Mouse (Mus musculus): Measurements from ENCODE around the gene Amdhd1. TPM values are rescaled to one million over a fixed set of nuclear protein-coding genes. Genes with fewer than 3 reads are reported as not detected.
A peak's percentile ranks its signal among the peaks of the same experiment; 100 is the strongest.

The Amdhd1 gene
- polyA plus RNA-seq, 1 experiment from 2014 or later = 0.36 TPM

DNA sequence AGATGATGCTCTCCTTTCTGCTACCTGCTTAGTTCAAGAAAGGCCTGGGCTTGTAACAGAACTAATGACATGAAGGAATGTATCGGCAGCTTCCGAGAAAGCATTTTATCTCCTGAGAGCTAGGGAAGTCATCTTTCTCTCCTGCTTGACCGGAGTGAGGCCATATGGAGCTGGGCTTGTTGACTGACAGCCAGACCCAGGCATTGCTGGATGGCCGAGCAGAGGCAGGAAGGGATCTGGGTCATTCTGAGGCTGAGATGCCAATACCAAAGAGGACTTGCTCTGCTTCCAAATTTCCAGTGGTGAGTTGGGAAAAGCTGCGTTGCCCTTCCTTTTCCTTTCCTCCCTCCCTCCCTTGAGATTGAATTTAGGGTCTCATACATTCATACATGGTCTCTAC lies 20.1 kb downstream of the Amdhd1 start:
- H3K27me3 ChIP-seq (ENCODE audit: low read depth, poor library complexity, severe bottlenecking) = no peaks in the 10 kb centered on the region
- WGBS = 87% methylated on average over 5 of the region's 5 CpGs

DNA sequence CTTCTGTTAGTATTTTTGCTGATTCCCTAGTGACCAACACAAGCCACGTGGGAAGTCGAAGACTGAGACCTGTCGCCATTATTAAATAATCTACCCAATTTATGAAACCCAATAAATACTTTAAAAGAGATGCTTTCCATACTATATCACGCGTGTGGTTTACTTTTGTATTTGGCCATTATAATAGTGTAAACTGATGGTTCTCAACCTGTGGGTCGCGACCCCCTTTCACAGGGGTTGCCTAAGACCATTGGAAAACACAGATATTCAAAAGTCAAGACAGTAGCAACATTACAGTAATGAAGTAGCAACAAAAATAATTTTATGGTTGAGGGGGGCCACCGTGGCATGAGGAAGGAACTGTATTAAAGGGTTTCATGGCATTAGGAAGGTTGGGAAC lies 20.7 kb downstream of the Amdhd1 start:
- Histone ChIP-seq H3K4me3 (no peak overlapping the region), H3K9me3 (replicated peaks) (no peaks in the 10 kb centered on the region), H3K36me3 (no peaks in the 10 kb centered on the region), H3K27ac (no peak overlapping the region), H3K27me3 (ENCODE audit: low read depth, poor library complexity, severe bottlenecking) (no peaks in the 10 kb centered on the region), H3K4me1 (no peaks in the 10 kb centered on the region)
- WGBS = 92% methylated on average over 8 of the region's 8 CpGs
- no peak for DNase-seq (ENCODE audit: low spot score)

More for the DNA sequence above, 20.1 kb downstream of the Amdhd1 start:
- H3K9me3 ChIP-seq (replicated peaks) = no peaks in the 10 kb centered on the region
- no peak for DNase-seq (ENCODE audit: low spot score)
- H3K4me3 ChIP-seq = no peak overlapping the region
- H3K27ac ChIP-seq = no peak overlapping the region
- no peaks in the 10 kb centered on the region for H3K36me3 ChIP-seq
- H3K4me1 ChIP-seq = no peaks in the 10 kb centered on the region

DNA sequence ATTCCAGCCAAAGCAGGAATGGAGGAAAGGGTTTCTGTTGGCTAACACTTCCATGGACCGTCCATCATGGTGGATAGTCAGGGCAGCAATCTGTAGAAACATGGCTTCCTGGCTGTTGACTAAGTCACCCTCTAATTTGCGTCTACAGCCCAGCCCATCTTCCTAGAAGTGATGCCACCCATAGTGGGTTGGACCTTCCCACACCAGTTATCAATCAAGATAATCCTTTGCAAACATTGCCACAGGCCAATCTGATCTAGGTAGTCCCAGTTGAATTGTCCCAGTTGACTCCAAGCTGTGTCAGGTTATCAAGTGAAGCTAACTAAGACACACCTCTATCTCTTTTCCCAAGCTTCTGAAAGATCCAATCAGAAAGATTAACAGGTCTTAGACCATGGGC lies 21.2 kb downstream of the Amdhd1 start:
- H3K27me3 ChIP-seq (ENCODE audit: low read depth, poor library complexity, severe bottlenecking) = no peaks in the 10 kb centered on the region
- no peak for DNase-seq (ENCODE audit: low spot score)
- 90% methylated on average over 2 of the region's 2 CpGs for WGBS
- H3K36me3 ChIP-seq = no peaks in the 10 kb centered on the region
- H3K4me3 ChIP-seq = no peak overlapping the region
- no peak overlapping the region for H3K27ac ChIP-seq
- no peaks in the 10 kb centered on the region for H3K4me1 ChIP-seq
- H3K9me3 ChIP-seq (replicated peaks) = no peaks in the 10 kb centered on the region

DNA sequence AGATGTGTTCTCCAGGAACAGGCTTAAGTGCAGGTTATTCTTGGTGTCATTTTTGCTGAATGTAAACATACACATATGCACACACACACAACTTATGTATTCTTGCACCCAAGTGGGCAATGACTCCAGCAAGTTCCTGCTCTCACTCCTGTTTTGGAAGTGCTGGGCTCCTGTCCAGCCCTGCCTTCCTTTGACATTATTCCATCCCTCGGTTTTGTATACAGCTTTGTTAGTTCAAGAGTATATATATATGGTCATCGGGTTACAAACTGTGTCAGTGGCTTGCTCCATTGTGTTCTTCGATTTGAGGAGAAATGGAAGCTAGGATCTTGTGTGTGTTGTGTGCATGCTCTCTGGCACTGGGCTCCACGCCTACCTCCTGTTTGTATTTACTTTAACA lies 21.6 kb downstream of the Amdhd1 start:
- 90% methylated on average over 4 of the region's 4 CpGs for WGBS
- Histone ChIP-seq H3K4me3 (no peak overlapping the region), H3K36me3 (no peaks in the 10 kb centered on the region), H3K27ac (no peak overlapping the region), H3K27me3 (ENCODE audit: low read depth, poor library complexity, severe bottlenecking) (no peaks in the 10 kb centered on the region), H3K9me3 (replicated peaks) (no peaks in the 10 kb centered on the region), H3K4me1 (no peaks in the 10 kb centered on the region)
- DNase-seq (ENCODE audit: low spot score) = no peak

DNA sequence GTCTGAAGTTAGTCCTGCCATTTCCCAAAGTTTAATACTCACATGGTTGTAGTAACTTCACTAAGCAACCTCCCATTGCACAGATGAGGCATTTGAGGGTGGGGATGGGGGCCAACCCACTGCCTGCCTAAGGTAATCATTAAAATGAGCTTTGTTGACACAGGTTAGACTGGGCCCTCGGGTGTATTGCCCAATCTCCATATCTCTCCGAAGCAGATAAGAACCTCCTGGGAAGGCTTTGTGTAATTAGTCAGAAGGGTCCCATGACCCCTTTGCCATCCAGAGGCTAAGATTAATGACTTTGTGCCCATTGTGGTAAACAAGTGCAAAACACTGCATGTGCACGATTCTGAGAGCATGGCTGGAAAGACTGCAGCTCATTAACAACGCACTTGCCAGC lies 22.1 kb downstream of the Amdhd1 start:
- Histone ChIP-seq H3K27me3 (ENCODE audit: low read depth, poor library complexity, severe bottlenecking) (no peaks in the 10 kb centered on the region), H3K4me1 (no peaks in the 10 kb centered on the region), H3K36me3 (no peaks in the 10 kb centered on the region), H3K9me3 (replicated peaks) (no peaks in the 10 kb centered on the region), H3K27ac (no peak overlapping the region), H3K4me3 (no peak overlapping the region)
- WGBS = 61% methylated on average over 4 of the region's 4 CpGs
- DNase-seq (ENCODE audit: low spot score) = no peak

DNA sequence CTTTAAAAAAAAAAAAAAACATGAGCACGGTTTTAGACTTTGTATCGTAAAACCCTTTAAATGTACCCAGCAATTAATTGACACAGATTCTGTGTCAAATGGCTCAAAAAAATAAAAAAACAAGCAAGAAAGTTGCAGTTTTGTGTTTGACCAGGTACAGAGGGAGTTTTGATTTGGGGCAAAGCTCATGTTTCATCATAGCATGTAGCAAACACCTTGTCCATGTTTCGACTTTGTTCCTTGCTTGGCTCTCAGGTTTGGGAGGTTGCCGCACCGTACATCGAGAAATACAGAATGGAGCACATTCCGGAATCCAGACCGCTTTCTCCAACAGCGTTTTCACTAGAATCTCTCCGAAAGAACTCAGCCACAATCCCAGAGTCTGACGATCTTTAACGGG lies 23.9 kb downstream of the Amdhd1 start:
- no peaks in the 10 kb centered on the region for H3K9me3 ChIP-seq (replicated peaks)
- 86% methylated on average over 12 of the region's 12 CpGs for WGBS

DNA sequence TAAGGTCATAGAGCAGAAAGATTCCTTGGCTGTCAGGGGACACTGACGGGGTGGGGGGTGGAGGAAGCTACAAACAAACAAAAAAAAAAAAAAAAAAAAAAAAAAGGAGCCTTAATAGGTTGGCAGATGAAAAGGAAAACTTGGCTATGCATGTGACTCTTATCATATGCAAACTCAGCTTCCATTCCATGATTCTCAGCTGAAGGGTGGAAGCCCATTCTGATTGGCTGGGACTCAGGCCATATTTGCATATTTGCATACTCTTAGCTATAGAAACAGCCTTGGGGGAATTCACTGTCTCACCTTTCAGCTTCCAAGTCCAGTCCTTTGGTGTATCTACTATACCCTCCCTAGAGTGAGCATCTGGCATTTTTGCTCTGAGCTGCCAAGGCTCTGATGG lies 24.4 kb downstream of the Amdhd1 start:
- Histone ChIP-seq H3K9me3 (replicated peaks) (no peaks in the 10 kb centered on the region), H3K27ac (no peak overlapping the region), H3K36me3 (no peaks in the 10 kb centered on the region), H3K4me3 (no peak overlapping the region), H3K27me3 (ENCODE audit: low read depth, poor library complexity, severe bottlenecking) (no peaks in the 10 kb centered on the region), H3K4me1 (no peaks in the 10 kb centered on the region)
- no peak for DNase-seq (ENCODE audit: low spot score)
- 31% methylated on average over 1 of the region's 1 CpGs for WGBS

More for the DNA sequence above, 23.9 kb downstream of the Amdhd1 start:
- H3K36me3 ChIP-seq = no peaks in the 10 kb centered on the region
- no peaks in the 10 kb centered on the region for H3K4me1 ChIP-seq
- H3K4me3 ChIP-seq = no peak overlapping the region
- H3K27ac ChIP-seq = no peak overlapping the region
- no peaks in the 10 kb centered on the region for H3K27me3 ChIP-seq (ENCODE audit: low read depth, poor library complexity, severe bottlenecking)
- no peak for DNase-seq (ENCODE audit: low spot score)

DNA sequence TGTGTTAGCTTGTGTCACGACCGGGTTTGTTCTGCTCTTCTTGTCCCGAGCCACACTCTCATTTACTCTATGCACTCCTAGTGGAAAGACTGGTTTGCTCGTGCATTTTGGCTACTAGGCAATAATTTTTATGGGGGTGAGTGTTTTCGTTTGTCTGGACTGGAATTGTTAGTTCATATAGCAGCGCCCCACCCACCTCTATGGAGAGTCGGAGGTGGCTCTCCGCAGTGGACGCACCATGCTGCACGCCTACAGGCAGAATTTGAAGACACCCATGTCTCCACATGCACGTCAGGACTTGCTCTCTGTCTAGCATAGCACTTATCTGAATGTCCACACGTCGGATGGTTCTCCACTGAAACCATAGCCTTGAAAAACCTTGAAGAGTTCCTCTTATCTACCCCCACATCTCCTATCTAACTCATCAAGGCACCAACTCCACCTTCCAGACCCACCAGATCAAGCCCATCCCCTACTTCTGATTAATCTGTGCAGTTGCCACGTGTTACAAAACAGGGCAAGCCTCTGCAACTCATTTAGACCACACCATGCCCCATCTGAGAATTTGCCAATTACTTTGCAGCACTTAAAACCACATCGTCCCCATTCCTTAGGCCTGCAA lies 30.2 kb downstream of the Amdhd1 start:
- H3K4me3 ChIP-seq = no peak overlapping the region
- no peaks in the 10 kb centered on the region for H3K36me3 ChIP-seq
- no peak for DNase-seq (ENCODE audit: low spot score)
- no peaks in the 10 kb centered on the region for H3K27me3 ChIP-seq (ENCODE audit: low read depth, poor library complexity, severe bottlenecking)
- no peaks in the 10 kb centered on the region for H3K4me1 ChIP-seq
- 83% methylated on average over 15 of the region's 15 CpGs for WGBS
- H3K27ac ChIP-seq = no peak overlapping the region
- H3K9me3 ChIP-seq (replicated peaks) = no peaks in the 10 kb centered on the region

DNA sequence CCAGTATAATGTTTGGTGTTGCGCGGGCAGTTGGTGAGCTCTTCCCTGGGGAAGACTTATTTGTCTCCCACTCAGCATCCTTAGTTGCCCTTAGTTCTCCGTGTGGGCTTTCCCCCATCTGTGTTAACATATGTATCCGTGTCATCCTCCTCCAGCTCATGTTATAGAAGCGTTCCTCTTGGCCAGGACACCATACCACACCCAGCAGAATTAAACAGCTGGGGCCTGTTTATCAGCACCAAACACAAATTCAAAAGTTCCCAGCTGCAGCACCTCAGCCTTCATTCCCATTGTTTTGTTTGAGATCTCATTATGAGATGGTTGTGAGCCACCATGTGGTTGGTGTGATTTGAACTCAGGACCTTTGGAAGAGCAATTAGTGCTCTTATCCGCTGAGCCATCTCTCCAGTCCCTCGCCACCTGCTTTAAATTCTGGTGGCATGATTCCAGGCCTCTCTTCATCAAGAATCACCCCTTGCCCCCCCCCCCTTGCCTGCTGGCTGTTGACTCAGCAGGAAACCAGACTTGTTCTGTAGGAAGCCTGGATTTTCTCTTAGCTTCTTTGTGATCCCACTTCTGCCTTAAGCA lies 31.4 kb downstream of the Amdhd1 start:
- DNase-seq (ENCODE audit: low spot score) = no peak

DNA sequence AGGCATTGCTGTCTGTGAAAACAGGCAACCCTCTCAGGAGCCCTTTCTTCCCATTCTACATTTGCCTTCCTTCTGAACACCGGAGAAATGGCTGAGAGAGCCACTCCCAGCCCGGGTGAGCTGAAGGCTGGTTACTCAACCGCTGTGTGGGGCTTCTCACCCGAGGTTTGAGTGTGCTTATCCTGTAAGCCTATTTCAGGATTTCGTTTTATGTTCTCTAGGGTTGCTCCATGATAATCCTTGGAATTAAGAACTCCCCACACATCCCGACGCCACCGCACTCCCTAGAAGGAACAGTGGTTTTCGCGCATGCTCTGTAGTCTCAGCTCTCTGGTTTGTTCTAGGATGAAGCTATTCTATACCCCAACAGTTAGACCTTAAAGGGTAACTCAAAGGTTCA lies 38.5 kb downstream of the Amdhd1 start:
- Histone ChIP-seq H3K4me3 (no peak overlapping the region), H3K36me3 (no peaks in the 10 kb centered on the region), H3K27ac (no peak overlapping the region), H3K27me3 (ENCODE audit: low read depth, poor library complexity, severe bottlenecking) (no peaks in the 10 kb centered on the region), H3K4me1 (peaks cover 9% of the 10 kb centered on the region), H3K9me3 (replicated peaks) (no peaks in the 10 kb centered on the region)
- 89% methylated on average over 10 of the region's 10 CpGs for WGBS
- no peak for DNase-seq (ENCODE audit: low spot score)

More for the DNA sequence above, 31.4 kb downstream of the Amdhd1 start:
- Histone ChIP-seq H3K27ac (no peak overlapping the region), H3K4me3 (no peak overlapping the region), H3K27me3 (ENCODE audit: low read depth, poor library complexity, severe bottlenecking) (no peaks in the 10 kb centered on the region), H3K4me1 (no peaks in the 10 kb centered on the region), H3K9me3 (replicated peaks) (no peaks in the 10 kb centered on the region), H3K36me3 (no peaks in the 10 kb centered on the region)
- WGBS = 84% methylated on average over 7 of the region's 7 CpGs

DNA sequence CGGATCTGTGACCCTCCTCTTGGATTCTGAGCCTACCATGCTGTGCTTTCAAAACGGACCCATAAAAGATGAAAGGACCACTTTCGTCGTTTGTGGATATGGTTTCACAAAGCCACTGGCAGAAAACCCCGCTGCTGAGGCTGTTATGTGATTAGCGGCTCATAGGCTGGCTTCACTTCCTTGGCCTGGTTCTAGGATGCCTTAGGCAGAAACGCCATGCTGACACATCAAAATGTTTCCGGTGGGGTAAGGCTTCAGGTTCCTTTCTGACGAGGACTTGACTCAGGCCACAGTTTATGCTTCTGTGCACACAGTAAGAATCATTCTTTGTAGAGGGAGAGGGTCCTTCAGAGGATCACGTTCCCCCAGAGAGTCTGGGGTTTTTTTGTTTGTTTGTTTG lies 39.0 kb downstream of the Amdhd1 start:
- no peak overlapping the region; the same call in 1 of the 2 replicates for H3K27ac ChIP-seq
- peak; percentile 39 for DNase-seq (ENCODE audit: low spot score)

DNA sequence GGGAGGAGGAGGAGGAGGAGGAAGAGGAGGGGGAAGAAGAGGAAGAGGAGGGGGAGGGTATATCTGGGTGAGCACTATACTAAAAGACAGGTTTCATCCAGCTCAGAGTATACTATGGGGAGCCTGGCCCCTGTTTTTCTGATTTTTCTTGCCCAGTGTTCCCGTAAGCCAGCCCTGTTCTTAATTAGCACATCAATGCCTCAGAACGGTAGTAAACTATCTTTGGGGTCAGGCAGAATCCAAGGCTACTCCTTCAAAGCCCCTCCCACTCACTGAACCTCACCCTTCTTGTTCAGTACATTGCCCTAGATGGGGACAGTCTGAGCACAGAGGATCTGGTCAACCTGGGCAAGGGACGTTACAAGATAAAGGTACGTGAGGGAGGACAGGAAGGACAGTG lies 49.4 kb downstream of the Amdhd1 start:
- Histone ChIP-seq H3K4me1 (peaks cover 7% of the 10 kb centered on the region; the same call in 1 of the 2 replicates), H3K27me3 (ENCODE audit: low read depth, poor library complexity, severe bottlenecking) (no peaks in the 10 kb centered on the region), H3K36me3 (0 out of 2 replicates have a peak, but pooled peaks cover under 1% of the 10 kb centered on the region), H3K27ac (no peak overlapping the region), H3K9me3 (replicated peaks) (no peaks in the 10 kb centered on the region), H3K4me3 (no peak overlapping the region)
- DNase-seq (ENCODE audit: low spot score) = no peak
- WGBS = 44% methylated on average over 4 of the region's 4 CpGs

More for the DNA sequence above, 39.0 kb downstream of the Amdhd1 start:
- no peaks in the 10 kb centered on the region for H3K9me3 ChIP-seq (replicated peaks)
- H3K4me3 ChIP-seq = no peak overlapping the region
- WGBS = 51% methylated on average over 10 of the region's 10 CpGs
- H3K36me3 ChIP-seq = no peaks in the 10 kb centered on the region
- H3K27me3 ChIP-seq (ENCODE audit: low read depth, poor library complexity, severe bottlenecking) = no peaks in the 10 kb centered on the region
- H3K4me1 ChIP-seq = peaks cover 9% of the 10 kb centered on the region

DNA sequence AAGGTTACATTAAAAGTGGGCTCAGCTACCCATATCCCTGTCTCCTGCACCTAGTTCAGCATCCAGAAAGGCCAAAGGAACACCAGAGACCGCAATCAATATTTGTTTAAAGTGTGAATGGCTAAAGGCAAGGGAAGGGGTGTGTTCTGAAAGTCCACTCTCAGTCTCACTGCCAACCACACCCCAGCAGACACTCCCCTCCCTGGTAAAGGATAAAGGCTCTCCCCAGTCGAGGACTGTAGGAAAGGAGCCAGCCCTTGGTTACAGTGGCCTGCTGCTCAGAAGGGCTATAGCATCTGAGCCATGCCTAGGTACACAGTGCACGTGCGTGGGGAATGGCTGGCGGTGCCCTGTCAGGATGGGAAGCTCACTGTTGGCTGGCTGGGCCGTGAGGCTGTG lies 51.0 kb downstream of the Amdhd1 start:
- peaks cover 12% of the 10 kb centered on the region for H3K36me3 ChIP-seq
- 81% methylated on average over 6 of the region's 6 CpGs for WGBS
- H3K4me3 ChIP-seq = no peak overlapping the region
- no peaks in the 10 kb centered on the region for H3K27me3 ChIP-seq (ENCODE audit: low read depth, poor library complexity, severe bottlenecking)
- peaks cover 7% of the 10 kb centered on the region; the same call in 1 of the 2 replicates for H3K4me1 ChIP-seq
- H3K27ac ChIP-seq = no peak overlapping the region
- no peaks in the 10 kb centered on the region for H3K9me3 ChIP-seq (replicated peaks)
- DNase-seq (ENCODE audit: low spot score) = no peak
